Mouse (Mus musculus): ENCODE measurements around the gene Hsd3b2. TPM values are rescaled to one million over a fixed set of nuclear protein-coding genes. Genes with fewer than 3 reads are reported as not detected.

Hsd3b2 gene
- total and polyA plus RNA-seq, 3 experiments = not detected

DNA sequence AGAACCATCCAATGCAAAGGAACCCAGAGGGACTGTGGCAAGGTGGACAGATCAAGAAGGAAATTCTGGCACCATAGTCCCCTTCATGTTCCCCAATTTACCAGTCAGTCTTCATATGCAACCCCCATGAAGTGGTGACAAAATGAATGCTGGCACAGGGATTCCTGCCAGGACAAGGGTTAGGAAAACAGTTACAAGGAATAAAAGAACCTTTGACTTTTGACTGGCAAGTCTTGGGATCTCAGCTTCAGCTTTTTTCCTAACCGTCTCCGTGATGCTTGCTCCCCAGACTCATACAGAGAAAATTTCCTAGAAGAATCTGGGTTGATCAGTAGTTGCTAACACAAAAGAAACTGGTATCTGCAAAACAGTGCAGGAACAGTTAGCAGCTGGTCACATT lies 9.4 kb upstream of the Hsd3b2 start:
- Histone ChIP-seq H3K27me3 (ENCODE audit: control insufficient read depth, insufficient read depth, low read length) (no peaks in the 10 kb centered on the region), H3K4me1 (ENCODE audit: control insufficient read depth, insufficient read depth, low read length) (no peaks in the 10 kb centered on the region), H3K9ac (ENCODE audit: low read depth, low read length) (no peak overlapping the region), H3K27ac (no peak overlapping the region), H3K79me2 (replicated peaks; ENCODE audit: control insufficient read depth, insufficient read depth, low read length) (no peaks in the 10 kb centered on the region), H3K4me3 (no peak overlapping the region), H3K36me3 (ENCODE audit: control insufficient read depth, insufficient read depth, low read length) (no peaks in the 10 kb centered on the region)
- TF ChIP-seq POLR2A (IDR thresholded peaks at IDR 0.05; ENCODE audit: insufficient read depth, low read depth, low read length) (no peak), CTCF (IDR thresholded peaks at IDR 0.05) (no peak), EP300 (IDR thresholded peaks at IDR 0.05; ENCODE audit: insufficient read depth, low read depth, low read length) (no peak)
- no peak for DNase-seq
- intact Hi-C loops (cut with DNase I) = no loop called here
- 85% methylated on average over 2 of the region's 2 CpGs for WGBS

- H3K27me3 ChIP-seq (ENCODE audit: control insufficient read depth, insufficient read depth, low read length) = no peaks in the 10 kb centered on the region
- no peak for TF ChIP-seq EP300 (IDR thresholded peaks at IDR 0.05; ENCODE audit: insufficient read depth, low read depth, low read length)
- no peak for TF ChIP-seq CTCF (IDR thresholded peaks at IDR 0.05)
- no peak for TF ChIP-seq POLR2A (IDR thresholded peaks at IDR 0.05; ENCODE audit: insufficient read depth, low read depth, low read length)
- no peaks in the 10 kb centered on the region for H3K36me3 ChIP-seq (ENCODE audit: control insufficient read depth, insufficient read depth, low read length)
- H3K4me1 ChIP-seq (ENCODE audit: control insufficient read depth, insufficient read depth, low read length) = no peaks in the 10 kb centered on the region
- DNase-seq = no peak
- no peak overlapping the region for H3K27ac ChIP-seq
- no peaks in the 10 kb centered on the region for H3K79me2 ChIP-seq (replicated peaks; ENCODE audit: control insufficient read depth, insufficient read depth, low read length)
- no peak overlapping the region for H3K4me3 ChIP-seq
- intact Hi-C loops (cut with DNase I) = no loop called here
- H3K9ac ChIP-seq (ENCODE audit: low read depth, low read length) = no peak overlapping the region
- WGBS = 59% methylated on average over 2 of the region's 2 CpGs
Measured at GRCm38 (mm10) chr3:98726281-98726680, 1.9 kb upstream of the Hsd3b2 start.

DNA sequence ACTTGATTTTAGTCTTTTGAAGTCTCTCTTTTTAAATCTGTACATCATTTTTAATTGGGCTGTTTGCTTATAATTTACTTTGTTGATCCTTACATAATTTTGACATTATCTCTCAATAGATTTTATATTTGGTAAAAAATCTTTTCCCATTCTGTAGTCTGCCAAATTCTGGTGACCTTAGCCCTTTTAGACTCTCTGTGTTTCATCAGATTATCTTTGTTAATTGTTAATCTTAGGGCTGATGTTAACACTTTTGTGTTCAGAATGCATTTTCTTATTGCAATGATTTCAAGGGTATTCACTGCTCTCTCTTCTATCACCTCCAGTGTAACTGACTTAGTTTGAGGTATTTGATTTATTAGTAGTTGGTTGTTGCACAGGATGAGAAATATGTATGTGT lies 3.6 kb downstream of the Hsd3b2 start:
- no peak overlapping the region for H3K27ac ChIP-seq
- H3K79me2 ChIP-seq (replicated peaks; ENCODE audit: control insufficient read depth, insufficient read depth, low read length) = no peaks in the 10 kb centered on the region
- no peaks in the 10 kb centered on the region for H3K27me3 ChIP-seq (ENCODE audit: control insufficient read depth, insufficient read depth, low read length)
- no peak for DNase-seq
- H3K4me3 ChIP-seq = no peak overlapping the region
- intact Hi-C loops (cut with DNase I) = no loop called here
- H3K4me1 ChIP-seq (ENCODE audit: control insufficient read depth, insufficient read depth, low read length) = no peaks in the 10 kb centered on the region
- H3K9ac ChIP-seq (ENCODE audit: low read depth, low read length) = no peak overlapping the region
- no peak for TF ChIP-seq EP300 (IDR thresholded peaks at IDR 0.05; ENCODE audit: insufficient read depth, low read depth, low read length)
- no peak for TF ChIP-seq CTCF (IDR thresholded peaks at IDR 0.05)
- TF ChIP-seq POLR2A (IDR thresholded peaks at IDR 0.05; ENCODE audit: insufficient read depth, low read depth, low read length) = no peak
- no peaks in the 10 kb centered on the region for H3K36me3 ChIP-seq (ENCODE audit: control insufficient read depth, insufficient read depth, low read length)

DNA sequence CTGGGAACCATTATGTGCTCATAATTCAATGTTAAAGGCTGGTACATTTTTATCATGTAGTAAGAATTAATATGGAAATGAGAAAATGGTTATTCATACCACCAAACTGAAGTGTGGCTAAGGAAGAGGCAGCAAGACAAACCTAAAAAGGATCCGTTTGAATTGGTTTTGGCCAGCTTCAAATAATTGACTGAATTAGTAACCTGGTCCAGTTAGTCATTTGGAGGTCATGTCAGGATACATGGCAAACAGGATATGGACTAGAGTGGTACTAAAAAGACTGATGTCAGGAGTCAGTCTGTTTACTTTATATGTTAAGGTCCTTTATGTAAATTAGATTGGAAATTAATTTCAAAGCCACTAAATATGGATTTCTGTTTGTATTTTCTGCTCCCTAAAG lies 41.9 kb downstream of the Hsd3b2 start:
- no peak overlapping the region for H3K27ac ChIP-seq
- intact Hi-C loops (cut with DNase I) = no loop called here
- no peak overlapping the region for H3K9ac ChIP-seq (ENCODE audit: low read depth, low read length)
- WGBS = 53% methylated on average over 1 of the region's 1 CpGs
- DNase-seq = no peak
- no peaks in the 10 kb centered on the region for H3K4me1 ChIP-seq (ENCODE audit: control insufficient read depth, insufficient read depth, low read length)
- H3K79me2 ChIP-seq (replicated peaks; ENCODE audit: control insufficient read depth, insufficient read depth, low read length) = no peaks in the 10 kb centered on the region
- no peaks in the 10 kb centered on the region for H3K27me3 ChIP-seq (ENCODE audit: control insufficient read depth, insufficient read depth, low read length)
- no peaks in the 10 kb centered on the region for H3K36me3 ChIP-seq (ENCODE audit: control insufficient read depth, insufficient read depth, low read length)
- no peak overlapping the region for H3K4me3 ChIP-seq
- TF ChIP-seq CTCF (IDR thresholded peaks at IDR 0.05) = no peak
- no peak for TF ChIP-seq POLR2A (IDR thresholded peaks at IDR 0.05; ENCODE audit: insufficient read depth, low read depth, low read length)

DNA sequence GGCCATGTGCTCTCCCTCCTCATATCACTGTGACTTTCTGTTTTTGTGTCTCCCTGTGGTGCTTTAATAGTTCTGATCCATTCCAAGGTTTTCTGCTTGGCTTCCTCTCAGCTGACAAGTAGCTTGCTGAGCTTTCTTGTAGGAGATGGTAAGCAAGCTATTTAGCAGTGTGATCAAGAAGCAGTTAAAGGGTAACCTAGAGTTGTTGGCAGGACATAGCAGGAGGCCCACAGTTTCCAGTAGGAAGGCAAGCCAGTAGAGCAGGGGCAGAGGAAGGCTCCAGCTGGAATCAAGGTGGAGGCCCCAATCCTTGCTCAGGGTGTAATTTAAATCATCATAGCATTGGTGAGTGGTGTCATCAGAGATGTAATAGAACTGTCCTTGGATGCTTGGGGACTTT lies 43.6 kb downstream of the Hsd3b2 start:
- no peak overlapping the region for H3K4me3 ChIP-seq
- H3K27ac ChIP-seq = no peak overlapping the region
- no peak for DNase-seq
- intact Hi-C loops (cut with DNase I) = no loop called here
- no peaks in the 10 kb centered on the region for H3K79me2 ChIP-seq (replicated peaks; ENCODE audit: control insufficient read depth, insufficient read depth, low read length)
- no peak overlapping the region for H3K9ac ChIP-seq (ENCODE audit: low read depth, low read length)
- TF ChIP-seq EP300 (IDR thresholded peaks at IDR 0.05; ENCODE audit: insufficient read depth, low read depth, low read length) (no peak), POLR2A (IDR thresholded peaks at IDR 0.05; ENCODE audit: insufficient read depth, low read depth, low read length) (no peak), CTCF (IDR thresholded peaks at IDR 0.05) (no peak)
- H3K27me3 ChIP-seq (ENCODE audit: control insufficient read depth, insufficient read depth, low read length) = no peaks in the 10 kb centered on the region
- H3K36me3 ChIP-seq (ENCODE audit: control insufficient read depth, insufficient read depth, low read length) = no peaks in the 10 kb centered on the region
- H3K4me1 ChIP-seq (ENCODE audit: control insufficient read depth, insufficient read depth, low read length) = no peaks in the 10 kb centered on the region

Other genes starting within 250 kb of the Hsd3b2 start
- not detected for gene Hsd3b4, start 214.0 kb downstream of the Hsd3b2 start, total RNA-seq (2021)
- gene Hsd3b4, start 214.0 kb downstream of the Hsd3b2 start, polyA plus RNA-seq (2012; rRNA removed) = not detected in 2 replicates
- gene Gm10681, start 135.7 kb downstream of the Hsd3b2 start, total RNA-seq (2021) = not detected
- not detected in 2 replicates for gene Gm10681, start 135.7 kb downstream of the Hsd3b2 start, polyA plus RNA-seq (2012; rRNA removed)
- not detected for gene Hsd3b5, start 94.3 kb downstream of the Hsd3b2 start, total RNA-seq (2021)
- gene Hsd3b5, start 94.3 kb downstream of the Hsd3b2 start, polyA plus RNA-seq (2012; rRNA removed) = not detected in 2 replicates
- not detected for gene Hsd3b3, start 38.6 kb upstream of the Hsd3b2 start, total RNA-seq (2021)
- gene Hsd3b3, start 38.6 kb upstream of the Hsd3b2 start, polyA plus RNA-seq (2012; rRNA removed) = not detected in 2 replicates
- gene Hsd3b6, start 89.9 kb upstream of the Hsd3b2 start, total RNA-seq (2021) = not detected
- gene Hsd3b6, start 89.9 kb upstream of the Hsd3b2 start, polyA plus RNA-seq (2012; rRNA removed) = not detected in 2 replicates
- gene Hsd3b1, start 135.3 kb upstream of the Hsd3b2 start, total RNA-seq (2021) = not detected
- 0.16 TPM in 1 of 2 replicates, not detected in the other for gene Hsd3b1, start 135.3 kb upstream of the Hsd3b2 start, polyA plus RNA-seq (2012; rRNA removed)
- gene Hao2, start 168.7 kb upstream of the Hsd3b2 start, total RNA-seq (2021) = not detected
- not detected in 2 replicates for gene Hao2, start 168.7 kb upstream of the Hsd3b2 start, polyA plus RNA-seq (2012; rRNA removed)

All from heart, adult 2 months (tissue).